Mouse (Mus musculus) myocyte (in vitro differentiated cells): ENCODE data around the gene Nedd9.

Experiments
- E2F4 ChIP-seq: IDR thresholded peaks from one replicate; pipeline ENCODE4 v1.6.1; 2011; ENCODE audit warnings: mild to moderate bottlenecking, control low read depth, moderate library complexity; ENCODE audit not compliant: insufficient read depth
- MAX ChIP-seq: IDR thresholded peaks from one replicate; pipeline ENCODE4 v1.6.1; 2011; ENCODE audit warnings: low read depth, mild to moderate bottlenecking, control low read depth
- MYOG ChIP-seq, 3 experiments: IDR thresholded peaks; one replicate each; pipeline ENCODE4 v1.6.1; 2011; ENCODE audit warnings: control low read depth in 2 of 3, low read depth in 2 of 3, mild to moderate bottlenecking in 2 of 3; ENCODE audit not compliant: insufficient read length in 2 of 3, control insufficient read depth in 1 of 3, insufficient read depth in 1 of 3
- POLR2A ChIP-seq: IDR thresholded peaks from one replicate; pipeline ENCODE4 v1.6.1; 2011; ENCODE audit warnings: low read depth, mild to moderate bottlenecking, control low read depth, moderate library complexity; ENCODE audit not compliant: insufficient read length
- TCF12 ChIP-seq: IDR thresholded peaks from one replicate; pipeline ENCODE4 v1.6.1; 2011; ENCODE audit warnings: mild to moderate bottlenecking, control low read depth; ENCODE audit not compliant: poor library complexity, insufficient read depth, severe bottlenecking
- TCF3 ChIP-seq: IDR thresholded peaks from one replicate; pipeline ENCODE4 v1.6.1; 2011; ENCODE audit warnings: low read depth, control low read depth; ENCODE audit not compliant: insufficient read length
- USF1 ChIP-seq: IDR thresholded peaks from one replicate; pipeline ENCODE4 v1.6.1; 2011; ENCODE audit warnings: low read depth, mild to moderate bottlenecking, control low read depth, moderate library complexity

DNA sequence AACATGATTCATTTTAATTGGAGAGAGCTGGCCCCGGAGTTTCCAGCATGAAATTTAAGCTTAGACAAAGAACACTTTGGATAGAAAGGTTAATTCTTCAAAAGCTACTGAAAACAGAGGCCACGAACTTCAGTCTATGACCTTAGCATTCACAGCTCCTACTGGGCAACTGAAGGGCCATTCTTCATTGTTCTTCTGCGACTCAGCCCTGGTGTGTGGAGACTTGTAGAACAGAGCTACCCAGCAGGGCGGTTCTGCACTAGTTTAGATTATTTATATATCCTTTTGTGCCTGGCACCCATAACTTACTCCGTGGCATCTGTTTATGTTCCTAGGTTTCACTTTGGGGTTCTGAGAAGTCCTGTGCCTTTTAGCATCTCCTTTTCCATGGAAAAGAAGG, 193.6 kb downstream of the Nedd9 start:
- TF ChIP-seq POLR2A: no peak
- TF ChIP-seq MAX: no peak
- no peak for TF ChIP-seq E2F4
- TF ChIP-seq TCF3: no peak
- no peak for TF ChIP-seq MYOG (IDR thresholded peaks at IDR 0.05; ENCODE audit: control insufficient read depth in 1 of 3, insufficient read depth in 1 of 3, insufficient read length in 2 of 3, low read depth in 2 of 3)
- TF ChIP-seq TCF12: no peak
- TF ChIP-seq USF1: no peak
